Mouse (Mus musculus) monocyte, adult 2 months (primary cell): ENCODE measurements around the gene Abca3.
"Not testable (repeated sequence)": the region's sequence is repeated elsewhere in the genome, so short reads cannot be mapped to it uniquely, and the experiment has no call there.

Experiments used
- DNase-seq, 2 experiments: peaks; one replicate each; pipeline ENCODE4 v3.0.0; 2022; ENCODE audit warnings: low spot score in 2 of 2, low read depth in 1 of 2

Gene Abca3

GRCm38 (mm10) chr17:24378496-24378895 is 26.7 kb downstream of the Abca3 start:
- no peak for DNase-seq

GRCm38 (mm10) chr17:24383789-24384188 is 32.0 kb downstream of the Abca3 start:
- DNase-seq: no peak

- DNase-seq: no peak
Measured at GRCm38 (mm10) chr17:24388711-24389110, 37.0 kb downstream of the Abca3 start.

- peak in 1 of 2 experiments; percentile 9 for DNase-seq
Measured at GRCm38 (mm10) chr17:24389865-24390264, 38.1 kb downstream of the Abca3 start.

GRCm38 (mm10) chr17:24391149-24391548 is 39.4 kb downstream of the Abca3 start:
- DNase-seq: no peak

GRCm38 (mm10) chr17:24393527-24393926 is 41.8 kb downstream of the Abca3 start:
- no peak for DNase-seq

- DNase-seq: no peak
Measured at GRCm38 (mm10) chr17:24394456-24394855, 42.7 kb downstream of the Abca3 start.

GRCm38 (mm10) chr17:24402371-24402770 is 50.6 kb downstream of the Abca3 start:
- no peak for DNase-seq

GRCm38 (mm10) chr17:24407116-24407803 is 55.5 kb downstream of the Abca3 start:
- no peak for DNase-seq

GRCm38 (mm10) chr17:24413557-24414211 is 61.9 kb downstream of the Abca3 start:
- peak in 1 of 2 experiments; percentile 26 for DNase-seq

GRCm38 (mm10) chr17:24414230-24414976 is 62.7 kb downstream of the Abca3 start, which contains the start of gene Rnps1:
TSS of gene Rnps1 (plus strand) at chr17:24414565.
- peak; percentile 71 to 88 for DNase-seq

- DNase-seq: no peak
Measured at GRCm38 (mm10) chr17:24415011-24415410, 63.3 kb downstream of the Abca3 start.

GRCm38 (mm10) chr17:24416051-24416652 is 64.4 kb downstream of the Abca3 start:
- no peak for DNase-seq

- no peak for DNase-seq
Measured at GRCm38 (mm10) chr17:24423114-24423513, 71.4 kb downstream of the Abca3 start.

GRCm38 (mm10) chr17:24424489-24424888 is 72.7 kb downstream of the Abca3 start:
- DNase-seq: no peak

- DNase-seq: not testable (repeated sequence)
Measured at GRCm38 (mm10) chr17:24425326-24425725, 73.6 kb downstream of the Abca3 start.

GRCm38 (mm10) chr17:24425905-24426304 is 74.2 kb downstream of the Abca3 start:
- DNase-seq: no peak

GRCm38 (mm10) chr17:24426471-24427169 is 74.9 kb downstream of the Abca3 start, which contains the start of gene Eci1:
TSS of gene Eci1 (plus strand) at chr17:24426641.
- DNase-seq: peak; percentile 87 to 88

GRCm38 (mm10) chr17:24427170-24427557 is 75.4 kb downstream of the Abca3 start:
- no peak for DNase-seq

GRCm38 (mm10) chr17:24429201-24429983 is 77.6 kb downstream of the Abca3 start:
- DNase-seq: no peak
